Mouse (Mus musculus) lung, postnatal 36 days (tissue): ENCODE data around the gene Unc93a2.
"Not testable (repeated sequence)": the region's sequence is repeated elsewhere in the genome, so short reads cannot be mapped to it uniquely, and the experiment has no call there.

Experiments used
- DNase-seq: peaks from one replicate; pipeline ENCODE4 v3.0.0; 2022; ENCODE audit warnings: mixed read lengths

Gene Unc93a2

GRCm38 (mm10) chr17:7385364-7385763, at the start of gene Unc93a2:
Gene Unc93a2, minus strand, starts transcription at chr17:7385464.
- not testable (repeated sequence) for DNase-seq

DNA sequence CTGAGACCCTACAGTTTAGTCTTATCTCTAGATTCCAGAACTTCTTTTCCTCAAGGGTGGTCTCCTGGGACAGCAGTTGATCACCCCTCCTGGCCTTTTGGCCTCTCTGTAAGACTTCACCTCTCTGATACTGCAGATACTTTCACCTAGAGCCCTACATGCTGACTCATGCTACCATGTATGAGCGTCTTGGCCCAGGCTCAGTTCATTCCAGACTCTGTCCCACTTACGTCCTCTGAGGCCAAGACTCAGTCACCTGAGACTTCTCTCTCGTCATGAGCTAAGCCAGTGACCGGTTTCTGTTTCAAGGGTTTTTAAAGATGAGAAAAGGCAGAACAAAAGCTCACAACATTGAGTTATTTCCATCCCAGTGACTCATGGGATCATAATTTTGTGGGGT, 48.9 kb upstream of the Unc93a2 start:
- not testable (repeated sequence) for DNase-seq

DNA sequence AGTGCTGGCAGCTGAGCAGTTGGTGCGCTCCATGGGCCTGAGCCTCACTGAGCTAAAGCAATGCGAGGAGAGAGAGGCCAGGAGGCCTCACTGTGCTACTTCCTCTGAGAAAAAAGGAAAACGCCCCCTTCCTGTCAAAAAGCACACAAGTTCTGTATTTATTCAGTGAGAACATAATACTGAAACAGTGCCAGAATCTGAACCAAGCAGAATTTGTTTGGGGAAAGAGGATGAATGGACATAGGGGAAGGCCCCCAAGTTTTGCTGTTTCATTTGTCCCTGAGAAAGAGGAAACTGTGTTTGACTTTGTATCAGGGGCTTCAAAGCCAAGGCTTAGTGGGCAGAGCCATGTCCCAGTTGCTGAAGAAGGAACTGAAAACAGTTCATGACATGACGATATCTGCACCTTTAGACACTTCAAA, 45.0 kb upstream of the Unc93a2 start:
- peak; percentile 37 for DNase-seq

DNA sequence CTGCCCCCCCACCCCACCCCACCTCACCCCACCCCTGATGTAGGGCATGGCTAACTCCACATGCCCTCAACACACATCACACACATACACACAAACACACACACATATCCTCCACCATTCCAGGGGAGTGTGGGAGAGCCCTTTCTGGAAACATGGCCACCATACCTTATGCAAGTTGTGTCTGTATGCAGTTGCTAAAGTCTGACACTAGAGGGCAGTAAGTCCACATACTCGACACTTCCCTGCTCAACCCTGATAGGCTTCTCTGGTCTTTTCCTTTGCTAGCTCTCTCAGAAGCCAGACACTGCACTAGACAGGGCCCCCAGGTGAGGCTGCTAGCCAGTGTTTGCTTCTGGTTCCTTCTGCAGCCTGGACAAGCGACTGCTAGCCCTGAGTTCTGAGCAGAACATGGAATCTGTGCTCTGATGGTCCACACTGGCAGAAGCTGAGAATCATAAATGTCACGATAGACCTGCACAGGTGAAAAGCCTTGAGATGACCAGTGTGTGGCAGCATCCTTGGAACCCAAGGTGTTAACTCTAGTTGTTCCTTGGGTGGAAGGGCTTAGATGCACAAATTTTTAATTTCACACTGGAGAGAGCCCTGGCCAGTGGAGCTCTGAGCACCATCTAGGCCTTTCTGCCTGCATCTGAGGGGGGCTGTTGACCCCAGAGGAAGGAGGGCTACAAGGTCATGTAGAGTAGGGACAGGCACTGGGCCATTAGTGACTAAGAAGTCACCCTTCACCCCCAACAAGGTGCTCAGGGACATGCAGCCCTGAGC, 35.1 kb upstream of the Unc93a2 start:
- DNase-seq, result peak; percentile 10

GRCm38 (mm10) chr17:7414601-7415310, 29.5 kb upstream of the Unc93a2 start:
- DNase-seq, result not testable (repeated sequence)

GRCm38 (mm10) chr17:7413336-7413735, 28.1 kb upstream of the Unc93a2 start:
- not testable (repeated sequence) for DNase-seq

GRCm38 (mm10) chr17:7399770-7400169, 14.5 kb upstream of the Unc93a2 start:
- DNase-seq, result not testable (repeated sequence)

- DNase-seq, result peak; percentile 26
These were observed 13.1 kb upstream of the Unc93a2 start for GRCm38 (mm10) chr17:7398198-7398847.

- DNase-seq, result not testable (repeated sequence)
These were observed 11.8 kb upstream of the Unc93a2 start for GRCm38 (mm10) chr17:7397079-7397478.

- DNase-seq, result not testable (repeated sequence)
These were observed 11.0 kb upstream of the Unc93a2 start for GRCm38 (mm10) chr17:7396288-7396687.

DNA sequence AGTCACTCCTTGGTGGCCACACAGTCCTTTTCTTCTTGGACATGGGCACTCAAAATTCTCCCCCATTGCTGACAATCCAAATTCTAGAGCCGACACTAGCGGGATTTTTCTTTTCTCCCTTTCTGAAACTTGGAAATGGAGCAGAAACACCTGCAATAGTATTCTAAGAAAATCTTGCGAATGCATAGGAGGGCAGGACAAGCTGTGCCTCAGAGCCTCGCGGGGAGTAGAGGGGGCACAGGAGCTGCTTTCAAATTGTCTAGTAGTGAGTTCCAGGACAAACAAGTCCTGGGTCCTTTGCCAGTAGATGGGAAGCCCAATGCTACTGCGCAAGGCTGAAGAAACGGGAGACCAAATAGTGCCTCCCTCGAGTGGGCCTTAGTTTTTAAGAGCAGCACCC, 10.4 kb upstream of the Unc93a2 start:
- DNase-seq, result not testable (repeated sequence)

- not testable (repeated sequence) for DNase-seq
These were observed 9.9 kb upstream of the Unc93a2 start for GRCm38 (mm10) chr17:7395116-7395515.

DNA sequence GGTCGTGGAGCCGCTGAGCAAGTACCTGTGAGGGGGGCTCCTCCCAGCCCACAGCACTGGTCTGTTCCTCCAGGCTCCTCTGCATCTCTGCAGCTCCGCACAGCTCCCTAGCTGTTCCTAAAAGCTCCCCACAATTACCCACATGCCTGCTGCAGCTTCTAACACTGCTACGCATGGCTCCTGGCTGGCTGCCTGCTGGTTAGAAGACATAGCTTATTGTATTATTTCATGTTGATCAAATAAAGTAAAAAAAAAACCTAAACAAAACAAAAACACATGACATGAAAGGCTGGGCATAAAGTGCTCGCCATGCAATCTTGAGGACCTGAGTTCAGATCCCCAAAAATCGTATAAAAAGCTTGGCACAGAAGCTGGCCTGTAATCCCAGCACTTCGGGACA, 4.6 kb upstream of the Unc93a2 start:
- not testable (repeated sequence) for DNase-seq

DNA sequence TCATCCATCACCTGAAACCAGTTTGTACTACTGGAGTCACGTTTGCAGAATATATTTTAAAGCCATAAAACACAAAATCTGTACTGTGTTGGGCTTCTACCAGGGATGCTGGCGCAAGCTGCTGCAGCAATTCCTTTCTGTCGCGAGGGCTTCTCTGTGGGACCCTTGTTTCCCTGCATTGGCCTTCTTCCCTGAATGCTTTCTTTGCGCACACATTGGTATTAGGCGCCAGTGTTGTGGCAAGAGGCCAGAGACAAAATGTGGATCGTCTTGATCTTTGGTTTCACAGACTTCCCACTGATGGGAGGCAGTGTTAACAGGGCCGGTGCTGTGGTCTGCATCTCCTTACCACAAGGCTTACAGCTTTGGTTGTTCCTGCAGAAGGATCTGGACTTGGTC, 3.7 kb upstream of the Unc93a2 start:
- not testable (repeated sequence) for DNase-seq

DNA sequence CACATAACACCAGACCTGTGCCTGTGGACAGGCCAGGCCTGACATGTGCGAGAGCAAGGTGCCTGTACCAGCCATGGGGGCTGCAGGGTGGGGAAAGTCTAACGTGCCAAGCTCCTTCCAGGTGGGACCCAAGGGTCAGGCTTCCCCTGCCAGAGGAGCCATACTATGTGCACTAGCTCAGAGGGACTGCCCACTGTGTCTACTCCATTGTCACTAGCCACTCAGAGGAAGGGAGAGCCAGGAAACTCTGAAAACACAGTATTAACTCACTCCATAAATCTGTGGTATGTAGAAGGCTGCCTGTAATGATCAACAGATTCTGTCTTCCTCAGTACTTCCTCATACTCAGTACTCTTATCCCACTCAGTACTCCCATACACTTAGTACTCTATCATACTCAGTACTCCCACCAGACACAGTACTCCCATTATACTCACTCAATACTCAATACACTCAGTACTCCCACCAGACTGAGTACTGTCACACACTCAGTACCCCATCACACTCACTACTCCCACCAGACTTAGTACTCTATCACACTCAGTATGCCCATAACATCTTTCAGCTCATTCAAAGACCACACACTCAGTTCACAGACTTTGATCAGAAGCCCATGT, 3.2 kb upstream of the Unc93a2 start:
- not testable (repeated sequence) for DNase-seq

GRCm38 (mm10) chr17:7386016-7386415, 752 bp upstream of the Unc93a2 start:
- DNase-seq, result not testable (repeated sequence)

DNA sequence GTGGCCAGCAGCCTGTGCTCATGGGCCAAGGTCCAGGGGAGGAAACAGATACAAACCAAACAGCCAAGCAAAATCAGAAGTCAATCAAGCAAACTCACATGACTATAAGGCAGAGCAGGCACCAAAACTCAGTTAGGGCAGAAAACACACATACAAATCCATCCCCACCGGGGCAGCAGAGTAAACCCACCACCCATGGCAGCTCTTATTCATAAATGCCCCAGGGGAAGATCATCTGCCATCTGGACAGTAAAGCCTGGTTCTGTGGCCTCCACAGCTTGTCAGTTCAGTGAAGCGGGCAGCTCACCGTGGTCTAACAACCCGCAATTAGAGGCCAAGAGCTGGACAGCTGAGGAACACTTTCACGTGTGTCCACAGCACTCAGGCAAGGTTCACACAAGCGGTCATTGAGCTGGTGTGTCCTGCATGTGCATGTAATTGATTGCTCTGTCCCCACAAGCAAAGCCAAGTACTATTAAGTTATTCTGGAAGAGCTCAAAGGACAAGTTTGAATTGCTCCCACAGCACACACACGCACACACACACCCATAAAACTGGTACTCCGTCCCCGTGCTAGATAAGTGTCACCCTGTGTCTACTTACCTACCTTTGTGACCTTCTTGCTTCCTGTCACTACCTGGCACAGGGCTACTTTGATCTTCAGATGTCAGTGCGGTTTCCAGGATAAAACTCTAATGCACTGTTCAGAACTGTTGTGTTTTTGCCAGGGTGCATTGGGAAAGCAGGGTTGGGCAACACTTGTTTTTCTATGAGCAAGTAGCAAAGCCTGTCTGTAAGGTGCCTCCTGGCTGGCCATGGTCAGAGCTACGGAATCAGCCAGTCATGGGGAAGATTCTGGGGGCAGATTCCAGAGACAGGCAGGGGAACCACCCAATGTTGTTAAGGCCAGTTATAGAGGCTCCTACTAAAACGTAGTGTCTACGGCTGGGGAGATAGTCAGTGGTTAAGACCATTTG, 1.8 kb downstream of the Unc93a2 start:
- not testable (repeated sequence) for DNase-seq

- DNase-seq, result not testable (repeated sequence)
These were observed 2.6 kb downstream of the Unc93a2 start for GRCm38 (mm10) chr17:7382711-7383110.

DNA sequence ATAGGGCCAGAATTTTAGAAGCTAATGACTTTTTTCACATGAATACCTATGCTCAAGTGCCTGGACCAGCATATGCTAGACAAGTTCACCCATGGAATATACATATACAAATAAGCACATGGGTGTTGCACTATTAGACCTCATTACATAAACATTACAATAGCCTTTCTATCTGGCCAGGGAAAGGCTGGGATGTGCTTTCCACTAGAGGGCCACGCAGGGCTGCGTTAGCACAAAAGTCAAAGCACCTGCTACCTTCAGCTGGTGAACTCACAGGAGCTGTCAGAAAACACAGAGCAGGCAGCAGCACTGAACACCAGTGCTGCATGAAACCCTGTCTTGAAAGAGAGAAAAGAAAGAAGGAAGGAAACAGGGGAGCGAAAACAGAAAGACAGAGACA, 7.4 kb downstream of the Unc93a2 start:
- DNase-seq, result not testable (repeated sequence)

DNA sequence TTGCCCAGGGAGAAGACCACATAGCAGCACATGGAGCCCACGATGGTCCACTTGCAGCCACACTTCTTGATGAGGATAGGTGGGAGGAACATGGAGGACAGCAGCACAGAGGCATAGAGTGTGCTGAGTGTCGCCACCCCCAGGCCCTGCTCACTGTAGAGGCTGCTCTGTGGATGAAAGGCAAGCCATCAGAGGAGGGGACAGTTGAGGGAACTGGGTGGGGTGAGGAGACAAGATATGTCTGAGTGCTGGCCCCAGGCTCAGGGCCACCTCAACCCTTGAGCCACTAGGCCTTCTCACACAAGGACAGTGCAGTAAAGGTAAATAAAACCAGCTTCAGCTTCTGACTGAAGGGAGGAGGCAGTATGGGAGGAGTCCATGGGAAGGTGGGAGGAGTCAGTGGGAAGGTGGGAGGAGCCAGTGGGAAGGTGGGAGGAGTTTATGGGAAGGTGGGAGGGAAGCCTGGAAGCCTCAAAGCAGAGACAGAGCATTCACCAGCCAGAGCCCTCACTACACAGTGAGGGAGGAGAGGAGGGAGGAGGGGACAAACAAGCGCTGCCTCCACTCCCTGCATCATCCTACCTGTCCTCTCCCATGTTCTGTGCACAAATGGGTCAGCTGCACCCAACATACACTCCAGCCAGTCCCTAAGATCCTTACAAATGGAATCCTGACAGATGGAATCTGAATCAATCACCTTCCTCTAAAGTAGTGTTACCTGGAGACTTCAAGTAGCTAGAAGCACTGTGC, 8.1 kb downstream of the Unc93a2 start:
- DNase-seq, result not testable (repeated sequence)

DNA sequence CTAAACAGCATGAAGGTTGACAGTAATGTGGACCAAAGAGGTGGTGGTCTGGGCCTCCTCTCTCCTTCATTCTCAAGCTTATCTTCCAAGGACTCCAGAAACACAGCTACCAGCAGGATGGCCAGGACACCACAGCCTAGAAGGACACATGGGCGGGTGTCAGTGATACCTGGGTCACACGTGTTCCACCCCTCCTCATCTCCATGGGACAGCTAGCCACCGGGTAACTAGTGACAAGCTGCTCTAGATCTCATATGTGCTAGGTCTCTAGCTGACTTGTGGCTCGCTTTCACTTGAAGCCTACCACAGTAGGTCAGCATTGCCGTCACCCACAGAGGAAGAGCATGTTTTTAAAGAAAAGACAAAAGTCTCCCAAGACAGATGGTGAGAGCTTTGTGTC, 13.4 kb downstream of the Unc93a2 start, which contains the start of gene Gm49630:
Gm49630 (minus strand) TSS at position 101 of the 400 bp plus-strand sequence.
- not testable (repeated sequence) for DNase-seq
